Mouse (Mus musculus): ENCODE data around the gene Lmod1. TPM values are rescaled to one million over a fixed set of nuclear protein-coding genes. Genes with fewer than 3 reads are reported as not detected.

The Lmod1 gene
- total and polyA plus RNA-seq, 3 experiments, result not detected

DNA sequence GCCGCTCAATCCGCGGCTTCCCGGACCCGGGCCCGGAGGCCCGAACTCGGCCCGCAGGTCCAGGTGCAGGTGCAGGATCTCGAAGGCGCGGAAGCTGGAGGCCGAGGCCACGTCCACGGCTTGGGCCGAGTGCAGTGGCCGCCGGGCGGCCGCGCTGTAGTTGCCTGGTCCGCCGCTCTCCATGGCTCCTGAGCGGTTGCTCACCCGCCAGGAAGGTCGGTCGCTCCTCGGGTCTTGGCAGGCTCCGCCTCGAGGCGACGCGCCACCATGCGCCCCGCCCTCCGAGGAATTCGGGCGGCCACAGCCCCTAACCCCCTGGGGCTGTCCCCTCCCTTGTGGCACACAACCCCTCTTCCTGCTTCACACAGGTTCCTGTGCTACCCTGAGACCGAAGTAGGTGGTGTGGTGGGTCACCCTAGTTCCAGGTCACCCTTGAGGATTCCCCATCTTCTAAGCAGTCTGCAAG, 40.7 kb upstream of the Lmod1 start, which contains the start of gene Rnpep:
Gene Rnpep (minus strand): TSS at position 259 of the 466 bp plus-strand sequence.
- dilution Hi-C loops (cut with MboI; ENCODE audit: extremely low pct_ligation_motif_present, extremely low pct_unique_long_range_greater_than_20kb, low sequenced_read_pairs), result no loop called here
- peaks cover 2 to 24% of the 10 kb centered on the region in 2 experiments for H3K36me3 ChIP-seq (replicated peaks in 1 of 2; ENCODE audit: control insufficient read depth in 1 of 2, insufficient read depth in 1 of 2, low read length in 1 of 2)
- peak within 1 kb of the TSS; percentile 42 for H3K27ac ChIP-seq (ENCODE audit: insufficient read depth, low read depth)
- peak within 1 kb of the TSS; percentile 63 for H3K4me2 ChIP-seq (ENCODE audit: insufficient read depth, low read depth, poor library complexity, severe bottlenecking)
- H3K79me2 ChIP-seq (replicated peaks; ENCODE audit: control insufficient read depth, extremely low read depth, insufficient read depth, poor library complexity, severe bottlenecking), result peaks cover 33% of the 10 kb centered on the region
- peak; percentile 71 for DNase-seq (ENCODE audit: extremely low read depth)
- H3K9me3 ChIP-seq (replicated peaks; ENCODE audit: low read length), result no peaks in the 10 kb centered on the region
- 0 out of 2 replicates have a peak, but pooled peaks have one; percentile 24 for TF ChIP-seq SIN3A (IDR thresholded peaks at IDR 0.05; ENCODE audit: low read length)
- TF ChIP-seq POLR2A (IDR thresholded peaks at IDR 0.05; ENCODE audit: low read depth, low read length), result peak; percentile 91
- TF ChIP-seq TCF12 (IDR thresholded peaks at IDR 0.05; ENCODE audit: low read depth, low read length), result peak; percentile 60; the same call in 1 of the 2 replicates
- TF ChIP-seq IRF4 (IDR thresholded peaks at IDR 0.05; ENCODE audit: low read depth, low read length), result no peak
- TF ChIP-seq HCFC1 (IDR thresholded peaks at IDR 0.05; ENCODE audit: low read depth, low read length), result no peak
- no peak for TF ChIP-seq SMC3 (IDR thresholded peaks at IDR 0.05; ENCODE audit: low read depth, low read length)
- no peak for TF ChIP-seq MAFK (IDR thresholded peaks at IDR 0.05; ENCODE audit: insufficient replicate concordance, low read length)
- TF ChIP-seq CHD2 (IDR thresholded peaks at IDR 0.05; ENCODE audit: low read length), result no peak
- peak; percentile 94 for TF ChIP-seq UBTF (IDR thresholded peaks at IDR 0.05; ENCODE audit: low read depth, low read length)
- TF ChIP-seq NRF1 (IDR thresholded peaks at IDR 0.05; ENCODE audit: low read depth, low read length), result no peak
- TF ChIP-seq ELF1 (IDR thresholded peaks at IDR 0.05; ENCODE audit: low read depth, low read length), result peak; percentile 68
- TF ChIP-seq POLR2AphosphoS2 (IDR thresholded peaks at IDR 0.05; ENCODE audit: low read depth, low read length), result no peak
- no peak for TF ChIP-seq GABPA (IDR thresholded peaks at IDR 0.05; ENCODE audit: insufficient replicate concordance, low read depth, low read length)
- TF ChIP-seq JUND (conservative IDR thresholded peaks at IDR 0.05; ENCODE audit: low read depth, low read length), result no peak
- peak; percentile 73; the same call in 1 of the 2 replicates for TF ChIP-seq NELFE (IDR thresholded peaks at IDR 0.05; ENCODE audit: low read depth, low read length)
- TF ChIP-seq TBP (conservative IDR thresholded peaks at IDR 0.05; ENCODE audit: low read depth, low read length), result 0 out of 2 replicates have a peak, but pooled peaks have one; percentile 31
- TF ChIP-seq ZMIZ1 (IDR thresholded peaks at IDR 0.05; ENCODE audit: low read depth, low read length), result peak; percentile 64; the same call in 1 of the 2 replicates
- no peak for TF ChIP-seq JUN (IDR thresholded peaks at IDR 0.05; ENCODE audit: insufficient read depth, low read depth, low read length)
- in situ Hi-C loops (cut with MboI; ENCODE audit: low pct_ligation_motif_present, low pct_unique_long_range_greater_than_20kb, low sequenced_read_pairs), result no loop called here
- peak within 1 kb of the TSS; percentile 92 for H3K9ac ChIP-seq (ENCODE audit: insufficient read depth, low read depth)
- no peaks in the 10 kb centered on the region for H3K27me3 ChIP-seq (replicated peaks)
- H3K4me1 ChIP-seq (ENCODE audit: control insufficient read depth in 1 of 2, insufficient read depth in 2 of 2), result peaks cover 3 to 30% of the 10 kb centered on the region in 2 experiments; a peak in 3 of 4 replicates
- peak within 1 kb of the TSS; percentile 72 to 93 (median 91) for H3K4me3 ChIP-seq (replicated peaks in 1 of 3; ENCODE audit: low read depth in 2 of 3, low read length in 2 of 3, poor library complexity in 1 of 3)

DNA sequence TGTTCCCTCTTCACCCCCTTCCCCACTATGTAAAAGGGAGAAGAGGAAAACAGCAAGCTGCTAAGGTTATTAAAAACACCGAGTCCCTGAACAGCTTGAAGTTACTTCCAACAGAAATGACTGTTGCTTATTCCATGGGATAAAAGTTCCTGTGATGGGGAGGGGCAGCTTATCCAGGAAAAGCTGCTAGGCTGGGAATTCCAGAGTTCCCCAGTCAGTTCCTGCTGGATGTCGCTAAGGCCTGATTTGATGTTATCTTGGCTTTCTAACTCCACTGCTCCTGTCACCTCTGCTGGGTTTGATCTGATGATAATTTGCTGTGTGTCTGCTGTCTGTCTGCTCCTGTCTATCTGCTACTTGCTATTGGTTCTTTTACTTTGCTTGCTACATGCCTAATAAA, 38.3 kb upstream of the Lmod1 start:
- H3K27me3 ChIP-seq (replicated peaks), result no peaks in the 10 kb centered on the region
- TF ChIP-seq ZC3H11A (IDR thresholded peaks at IDR 0.05; ENCODE audit: low read depth, low read length) (no peak), NRF1 (IDR thresholded peaks at IDR 0.05; ENCODE audit: low read depth, low read length) (no peak), UBTF (IDR thresholded peaks at IDR 0.05; ENCODE audit: low read depth, low read length) (no peak), MAFK (IDR thresholded peaks at IDR 0.05; ENCODE audit: insufficient replicate concordance, low read length) (no peak), SIN3A (IDR thresholded peaks at IDR 0.05; ENCODE audit: low read length) (no peak), BHLHE40 (IDR thresholded peaks at IDR 0.05; ENCODE audit: low read depth, low read length) (no peak)
- H3K4me2 ChIP-seq (ENCODE audit: insufficient read depth, low read depth, poor library complexity, severe bottlenecking), result no peak overlapping the region
- H3K79me2 ChIP-seq (replicated peaks; ENCODE audit: control insufficient read depth, extremely low read depth, insufficient read depth, poor library complexity, severe bottlenecking), result peaks cover 22% of the 10 kb centered on the region
- peaks cover 3 to 21% of the 10 kb centered on the region in 2 experiments; a peak in 3 of 4 replicates for H3K4me1 ChIP-seq (ENCODE audit: control insufficient read depth in 1 of 2, insufficient read depth in 2 of 2)
- dilution Hi-C loops (cut with MboI; ENCODE audit: extremely low pct_ligation_motif_present, extremely low pct_unique_long_range_greater_than_20kb, low sequenced_read_pairs) (no loop called here), in situ Hi-C loops (cut with MboI; ENCODE audit: low pct_ligation_motif_present, low pct_unique_long_range_greater_than_20kb, low sequenced_read_pairs) (no loop called here)
- H3K9ac ChIP-seq (ENCODE audit: insufficient read depth, low read depth), result no peak overlapping the region
- H3K36me3 ChIP-seq (replicated peaks in 1 of 2; ENCODE audit: control insufficient read depth in 1 of 2, insufficient read depth in 1 of 2, low read length in 1 of 2), result peaks cover 0 to 6% of the 10 kb centered on the region in 2 experiments
- no peak for DNase-seq (ENCODE audit: extremely low read depth)
- no peak overlapping the region for H3K27ac ChIP-seq (ENCODE audit: insufficient read depth, low read depth)
- H3K9me3 ChIP-seq (replicated peaks; ENCODE audit: low read length), result no peaks in the 10 kb centered on the region
- no peak overlapping the region for H3K4me3 ChIP-seq (replicated peaks in 1 of 3; ENCODE audit: low read depth in 2 of 3, low read length in 2 of 3, poor library complexity in 1 of 3)

Data from CH12.LX (cell line).